Mouse (Mus musculus): Measurements from ENCODE around the gene Palm2.

GRCm38 (mm10) chr4:57722296-57722695, 288.2 kb downstream of the Palm2 start:
- TF ChIP-seq CTCF (IDR thresholded peaks at IDR 0.05; ENCODE audit: insufficient read depth, low read length): no peak
- no peak for TF ChIP-seq POLR2A (IDR thresholded peaks at IDR 0.05; ENCODE audit: borderline replicate concordance, extremely low read depth, low read depth, low read length)
